Mouse (Mus musculus): ENCODE measurements around the gene Ccdc13. TPM values are rescaled to one million over a fixed set of nuclear protein-coding genes. Genes with fewer than 3 reads are reported as not detected.

The Ccdc13 gene
- polyA plus RNA-seq, 1 experiment, result not detected

DNA sequence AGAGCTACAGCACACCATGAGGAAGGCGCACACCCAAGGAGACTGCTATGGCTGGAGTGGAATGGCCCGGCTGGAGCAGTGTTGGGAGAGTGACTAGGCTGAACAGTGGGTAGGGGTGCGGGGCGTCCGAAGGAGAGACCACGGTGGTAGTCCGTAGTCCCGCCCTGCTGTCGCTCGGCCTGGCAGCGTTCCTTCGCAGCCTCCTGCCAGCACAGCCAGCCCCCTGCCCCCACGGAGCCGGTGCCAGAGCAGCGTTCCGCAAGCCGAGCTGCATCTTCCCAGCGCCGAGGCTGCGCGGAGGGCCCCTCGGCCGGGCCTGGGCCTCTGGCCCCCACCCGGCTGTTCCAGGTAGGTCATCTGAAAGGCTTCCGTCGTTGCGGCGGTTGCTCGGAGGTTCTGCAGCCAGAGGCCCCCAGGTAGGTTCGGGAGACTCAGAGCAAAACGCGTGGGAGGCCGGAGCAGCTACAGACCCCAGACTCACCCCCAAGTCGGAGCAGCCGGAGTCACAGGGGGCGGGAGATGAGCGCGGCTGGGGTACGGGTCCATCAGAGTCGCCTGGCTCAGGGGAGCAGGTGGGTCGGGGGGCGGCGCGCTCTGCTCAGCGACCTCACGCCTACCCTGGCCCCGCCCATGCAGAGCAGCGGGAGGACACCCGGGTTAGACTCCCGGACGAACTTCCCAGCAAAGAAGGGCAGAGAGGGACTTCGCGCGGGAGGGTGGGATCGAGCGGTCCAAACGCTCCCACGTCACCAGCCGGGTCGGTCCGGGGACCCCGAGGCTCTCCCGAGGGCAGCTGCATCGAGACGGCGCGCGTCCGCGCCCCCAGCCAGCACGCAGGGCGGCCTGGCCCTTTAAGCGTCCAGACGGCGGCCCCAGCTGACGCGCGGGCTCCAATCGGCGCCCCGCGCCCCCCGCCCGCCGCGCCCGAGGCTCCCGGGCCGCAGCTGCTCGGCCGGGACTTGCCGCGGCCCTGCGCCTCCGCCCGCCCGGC lies 79.9 kb downstream of the Ccdc13 start, which contains the start of gene Zfp651:
Gene Zfp651, plus strand, starts transcription at position 240 of the 991 bp plus-strand sequence.
- Histone ChIP-seq H3K27ac (ENCODE audit: control insufficient read depth, insufficient read depth, low read depth, low read length, poor library complexity) (no peak within 1 kb of the TSS), H3K4me1 (ENCODE audit: control insufficient read depth, insufficient read depth, low read length) (no peaks in the 10 kb centered on the region), H3K4me3 (replicated peaks; ENCODE audit: control insufficient read depth, low read depth, low read length) (no peak within 1 kb of the TSS)
- TF ChIP-seq POLR2A (IDR thresholded peaks at IDR 0.05; ENCODE audit: borderline replicate concordance, control insufficient read depth, low read depth, low read length), result no peak
- WGBS, result 4% methylated on average over 91 of the region's 97 CpGs

DNA sequence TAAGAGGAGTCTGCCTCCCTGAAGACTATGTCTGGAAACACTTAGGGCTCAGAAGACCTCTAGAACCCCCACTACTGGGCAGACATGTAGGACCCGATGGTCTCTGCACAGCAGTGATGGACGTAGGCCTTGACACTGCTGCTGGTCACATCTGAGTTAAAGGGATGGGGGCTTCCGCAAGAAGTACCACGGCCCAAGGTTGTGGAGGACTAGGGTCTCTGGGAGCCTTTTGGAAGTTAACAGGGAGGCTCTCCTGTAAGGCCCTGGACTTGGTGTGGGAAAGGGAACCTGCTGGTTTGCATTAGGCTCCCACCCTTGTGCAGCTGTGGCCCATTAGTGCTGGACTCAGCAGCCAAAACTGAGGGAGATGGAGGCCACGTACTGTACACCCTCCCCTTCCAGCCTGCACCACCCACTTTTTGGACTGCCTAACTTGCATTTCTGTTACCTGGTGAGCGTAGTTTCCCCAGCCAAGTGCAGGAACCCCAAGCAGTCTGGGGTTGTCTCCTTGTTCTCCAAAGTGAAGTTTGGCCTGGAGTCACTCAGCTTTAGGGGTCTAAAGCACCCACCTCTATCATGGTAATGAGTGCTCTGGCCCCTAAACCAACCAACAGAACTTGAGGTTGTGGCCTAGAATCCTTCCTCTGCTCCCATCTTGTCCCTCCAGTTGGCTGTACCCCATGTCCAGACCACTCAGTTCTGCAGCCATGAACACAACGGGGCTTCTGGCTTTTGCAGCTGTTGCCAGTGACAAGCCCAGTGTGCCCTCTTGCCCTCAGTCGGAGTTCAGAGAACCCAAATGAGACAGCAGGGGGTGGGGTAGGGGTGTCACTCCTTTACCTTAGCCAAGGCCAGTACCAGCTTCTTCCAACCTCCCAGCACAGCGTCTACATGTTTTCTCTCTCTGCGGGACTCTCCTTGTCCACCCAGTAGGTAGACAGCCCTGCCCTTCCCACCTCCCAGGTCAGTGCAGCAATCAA lies 81.1 kb downstream of the Ccdc13 start:
- TF ChIP-seq POLR2A (IDR thresholded peaks at IDR 0.05; ENCODE audit: borderline replicate concordance, control insufficient read depth, low read depth, low read length), result no peak
- no peak overlapping the region for H3K27ac ChIP-seq (ENCODE audit: control insufficient read depth, insufficient read depth, low read depth, low read length, poor library complexity)
- H3K4me1 ChIP-seq (ENCODE audit: control insufficient read depth, insufficient read depth, low read length), result no peaks in the 10 kb centered on the region
- WGBS, result 65% methylated on average over 10 of the region's 10 CpGs
- H3K4me3 ChIP-seq (replicated peaks; ENCODE audit: control insufficient read depth, low read depth, low read length), result no peak overlapping the region

DNA sequence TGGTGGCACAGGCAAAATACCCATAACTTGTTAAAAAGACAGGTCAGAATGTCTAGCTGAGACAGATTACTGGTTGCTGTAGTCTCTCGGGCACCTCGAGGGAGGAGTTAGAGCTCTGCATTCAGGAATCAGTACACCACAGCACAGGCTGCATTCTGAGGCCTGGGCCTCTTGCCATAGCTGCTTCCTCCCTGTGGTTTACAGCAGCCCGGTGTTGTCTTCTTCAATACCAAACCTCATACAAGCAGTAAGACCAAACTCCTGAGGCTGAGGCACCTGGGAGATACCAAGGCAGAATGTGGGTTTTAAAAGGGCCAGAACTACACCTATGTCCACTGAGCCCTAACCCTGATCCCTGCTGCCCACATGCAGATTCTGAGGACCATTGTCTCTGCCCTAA lies 81.8 kb downstream of the Ccdc13 start:
- no peak overlapping the region for H3K27ac ChIP-seq (ENCODE audit: control insufficient read depth, insufficient read depth, low read depth, low read length, poor library complexity)
- no peak overlapping the region for H3K4me3 ChIP-seq (replicated peaks; ENCODE audit: control insufficient read depth, low read depth, low read length)
- TF ChIP-seq POLR2A (IDR thresholded peaks at IDR 0.05; ENCODE audit: borderline replicate concordance, control insufficient read depth, low read depth, low read length) (no peak), CTCF (IDR thresholded peaks at IDR 0.05; ENCODE audit: control insufficient read depth, insufficient read depth, low read length) (no peak)
- no peaks in the 10 kb centered on the region for H3K4me1 ChIP-seq (ENCODE audit: control insufficient read depth, insufficient read depth, low read length)
- 4% methylated on average over 3 of the region's 3 CpGs for WGBS

DNA sequence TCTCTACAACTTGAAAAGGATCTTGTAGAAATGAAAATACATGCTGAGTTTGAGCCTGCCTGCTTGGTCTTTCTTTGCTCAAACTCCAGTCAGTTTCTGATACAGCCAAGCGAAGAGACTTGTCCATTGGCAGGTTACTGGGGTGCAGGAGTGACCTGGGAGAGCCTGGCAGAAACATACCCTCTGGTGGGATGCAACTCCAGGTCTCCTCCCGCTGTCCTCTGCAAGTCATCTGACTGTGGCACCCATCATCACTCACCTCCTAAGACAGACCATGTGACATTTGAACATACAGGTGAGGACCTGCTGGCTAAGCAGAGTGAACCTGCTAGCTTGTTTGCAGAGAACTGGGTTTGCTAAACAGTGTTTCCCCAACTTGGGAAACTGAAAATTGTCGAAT lies 82.5 kb downstream of the Ccdc13 start:
- TF ChIP-seq POLR2A (IDR thresholded peaks at IDR 0.05; ENCODE audit: borderline replicate concordance, control insufficient read depth, low read depth, low read length), result no peak
- TF ChIP-seq CTCF (IDR thresholded peaks at IDR 0.05; ENCODE audit: control insufficient read depth, insufficient read depth, low read length), result no peak
- 78% methylated on average over 3 of the region's 3 CpGs for WGBS
- Histone ChIP-seq H3K27ac (ENCODE audit: control insufficient read depth, insufficient read depth, low read depth, low read length, poor library complexity) (no peak overlapping the region), H3K4me1 (ENCODE audit: control insufficient read depth, insufficient read depth, low read length) (no peaks in the 10 kb centered on the region), H3K4me3 (replicated peaks; ENCODE audit: control insufficient read depth, low read depth, low read length) (no peak overlapping the region)

DNA sequence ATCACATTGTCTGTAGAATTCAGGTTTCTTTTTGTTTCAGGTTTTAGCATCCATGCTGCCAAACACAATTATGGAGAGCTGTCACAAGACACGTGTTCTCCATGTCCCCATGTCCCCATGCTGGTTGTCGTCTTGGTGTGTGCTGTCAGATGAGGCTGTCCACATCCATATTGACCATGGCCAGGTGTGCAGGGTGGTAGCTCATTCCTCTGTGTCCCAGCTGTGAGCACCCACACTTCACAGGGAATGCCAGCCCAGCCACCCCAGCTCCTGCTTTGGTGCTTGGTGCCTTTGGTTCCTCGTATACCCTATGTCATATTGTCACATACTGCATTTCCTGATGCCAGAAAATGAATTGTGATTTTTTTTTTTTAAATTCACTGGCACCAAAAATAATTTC lies 84.6 kb downstream of the Ccdc13 start:
- 89% methylated on average over 3 of the region's 3 CpGs for WGBS
- Histone ChIP-seq H3K4me3 (replicated peaks; ENCODE audit: control insufficient read depth, low read depth, low read length) (no peak overlapping the region), H3K27ac (ENCODE audit: control insufficient read depth, insufficient read depth, low read depth, low read length, poor library complexity) (no peak overlapping the region), H3K4me1 (ENCODE audit: control insufficient read depth, insufficient read depth, low read length) (no peaks in the 10 kb centered on the region)
- no peak for TF ChIP-seq CTCF (IDR thresholded peaks at IDR 0.05; ENCODE audit: control insufficient read depth, insufficient read depth, low read length)
- TF ChIP-seq POLR2A (IDR thresholded peaks at IDR 0.05; ENCODE audit: borderline replicate concordance, control insufficient read depth, low read depth, low read length), result no peak

DNA sequence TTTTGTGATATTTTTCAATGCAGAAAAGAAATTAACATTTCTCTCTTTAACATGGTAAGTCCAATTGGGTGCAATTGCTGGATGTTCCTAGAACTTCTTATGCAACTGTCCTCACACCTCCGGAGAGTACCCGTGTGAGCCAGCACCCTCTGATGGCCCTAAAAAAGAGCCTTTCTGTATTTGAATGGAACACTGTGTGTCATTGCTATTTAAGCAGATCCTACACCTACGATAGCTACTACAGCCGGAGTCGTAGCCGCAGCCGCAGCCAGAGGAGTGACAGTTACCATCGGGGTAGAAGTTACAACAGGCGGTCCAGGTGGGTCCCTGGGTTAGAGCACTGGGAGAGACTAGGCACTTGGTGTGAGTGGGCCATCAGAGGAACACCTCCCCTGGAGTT lies 86.5 kb downstream of the Ccdc13 start:
- Histone ChIP-seq H3K4me3 (replicated peaks; ENCODE audit: control insufficient read depth, low read depth, low read length) (no peak overlapping the region), H3K4me1 (ENCODE audit: control insufficient read depth, insufficient read depth, low read length) (no peaks in the 10 kb centered on the region), H3K27ac (ENCODE audit: control insufficient read depth, insufficient read depth, low read depth, low read length, poor library complexity) (no peak overlapping the region)
- TF ChIP-seq CTCF (IDR thresholded peaks at IDR 0.05; ENCODE audit: control insufficient read depth, insufficient read depth, low read length) (no peak), POLR2A (IDR thresholded peaks at IDR 0.05; ENCODE audit: borderline replicate concordance, control insufficient read depth, low read depth, low read length) (no peak)
- 96% methylated on average over 9 of the region's 9 CpGs for WGBS

Other genes with a start within 250 kb of the Ccdc13 start
- not detected in 2 replicates for gene Lyzl4, start 197.4 kb downstream of the Ccdc13 start, polyA plus RNA-seq (2011; ENCODE audit: insufficient read depth, insufficient read length, low replicate concordance, missing spikeins)
- 0.72 TPM in 1 of 2 replicates, not detected in the other for gene Vipr1, start 196.7 kb downstream of the Ccdc13 start, polyA plus RNA-seq (2011; ENCODE audit: insufficient read depth, insufficient read length, low replicate concordance, missing spikeins)
- gene Sec22c, start 134.0 kb downstream of the Ccdc13 start, polyA plus RNA-seq (2011; ENCODE audit: insufficient read depth, insufficient read length, low replicate concordance, missing spikeins), result 4.5 and 8.3 TPM in 2 replicates
- 39.6 and 72.1 TPM in 2 replicates for gene Ss18l2, start 129.1 kb downstream of the Ccdc13 start, polyA plus RNA-seq (2011; ENCODE audit: insufficient read depth, insufficient read length, low replicate concordance, missing spikeins)
- 41.4 and 50.9 TPM in 2 replicates for gene Nktr, start 120.3 kb downstream of the Ccdc13 start, polyA plus RNA-seq (2011; ENCODE audit: insufficient read depth, insufficient read length, low replicate concordance, missing spikeins)
- 2.0 and 3.0 TPM in 2 replicates for gene Zfp651, start 80.1 kb downstream of the Ccdc13 start, polyA plus RNA-seq (2011; ENCODE audit: insufficient read depth, insufficient read length, low replicate concordance, missing spikeins)
- gene Klhl40, start 61.9 kb downstream of the Ccdc13 start, polyA plus RNA-seq (2011; ENCODE audit: insufficient read depth, insufficient read length, low replicate concordance, missing spikeins), result 0.62 and 1.1 TPM in 2 replicates
- gene Hhatl, start 47.0 kb downstream of the Ccdc13 start, polyA plus RNA-seq (2011; ENCODE audit: insufficient read depth, insufficient read length, low replicate concordance, missing spikeins), result not detected in 2 replicates
- gene Higd1a, start 18.9 kb upstream of the Ccdc13 start, polyA plus RNA-seq (2011; ENCODE audit: insufficient read depth, insufficient read length, low replicate concordance, missing spikeins), result 52.3 and 68.9 TPM in 2 replicates
- gene Ackr2, start 58.9 kb upstream of the Ccdc13 start, polyA plus RNA-seq (2011; ENCODE audit: insufficient read depth, insufficient read length, low replicate concordance, missing spikeins), result not detected in 2 replicates
- 0.77 TPM in 1 of 2 replicates, not detected in the other for gene Cyp8b1, start 76.8 kb upstream of the Ccdc13 start, polyA plus RNA-seq (2011; ENCODE audit: insufficient read depth, insufficient read length, low replicate concordance, missing spikeins)
- 0.36 TPM in 1 of 2 replicates, not detected in the other for gene Fam198a, start 111.5 kb upstream of the Ccdc13 start, polyA plus RNA-seq (2011; ENCODE audit: insufficient read depth, insufficient read length, low replicate concordance, missing spikeins)
- 0.90 and 3.0 TPM in 2 replicates for gene Pomgnt2, start 157.6 kb upstream of the Ccdc13 start, polyA plus RNA-seq (2011; ENCODE audit: insufficient read depth, insufficient read length, low replicate concordance, missing spikeins)

Data from bone marrow, adult 2 months (tissue).